Mouse (Mus musculus): ENCODE data around the gene Csde1. TPM values are rescaled to one million over a fixed set of nuclear protein-coding genes. Genes with fewer than 3 reads are reported as not detected.

Csde1 gene
- polyA plus RNA-seq, 1 experiment, result 546 TPM

- no peak overlapping the region for H3K4me3 ChIP-seq (ENCODE audit: insufficient read depth, low read depth, low read length)
- no peaks in the 10 kb centered on the region for H3K4me1 ChIP-seq (ENCODE audit: control insufficient read depth, insufficient read depth, insufficient read length, low read length)
- no peak overlapping the region for H3K27ac ChIP-seq (replicated peaks; ENCODE audit: low read depth, low read length)
Observed at GRCm38 (mm10) chr3:103081861-103082453, 61.7 kb downstream of the Csde1 start.

DNA sequence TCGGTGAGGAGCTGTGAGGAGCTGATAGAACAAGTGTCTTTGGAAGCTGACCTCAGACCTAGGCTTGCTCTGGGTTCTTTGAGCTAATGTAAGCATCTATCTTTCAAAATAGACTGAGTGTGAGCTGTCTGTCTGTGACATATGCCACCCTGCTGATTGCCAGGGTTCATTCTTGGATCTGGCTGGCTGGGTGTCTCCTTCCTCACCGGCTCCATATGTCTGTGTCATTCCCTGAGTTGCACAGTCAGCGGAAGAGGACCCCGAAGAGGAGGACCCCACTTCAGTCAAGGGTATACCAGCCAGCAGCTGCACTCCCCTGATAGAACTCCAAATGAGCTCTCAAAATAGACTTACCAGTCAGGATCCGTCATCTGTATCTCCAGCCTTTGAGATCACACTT, 62.5 kb downstream of the Csde1 start:
- Histone ChIP-seq H3K4me1 (ENCODE audit: control insufficient read depth, insufficient read depth, insufficient read length, low read length) (no peaks in the 10 kb centered on the region), H3K27ac (replicated peaks; ENCODE audit: low read depth, low read length) (no peak overlapping the region), H3K4me3 (ENCODE audit: insufficient read depth, low read depth, low read length) (no peak overlapping the region)

GRCm38 (mm10) chr3:103085986-103086385, 65.8 kb downstream of the Csde1 start:
- H3K4me3 ChIP-seq (ENCODE audit: insufficient read depth, low read depth, low read length), result no peak overlapping the region
- H3K4me1 ChIP-seq (ENCODE audit: control insufficient read depth, insufficient read depth, insufficient read length, low read length), result no peaks in the 10 kb centered on the region
- H3K27ac ChIP-seq (replicated peaks; ENCODE audit: low read depth, low read length), result no peak overlapping the region

- Histone ChIP-seq H3K4me3 (ENCODE audit: insufficient read depth, low read depth, low read length) (no peak overlapping the region), H3K4me1 (ENCODE audit: control insufficient read depth, insufficient read depth, insufficient read length, low read length) (no peaks in the 10 kb centered on the region), H3K27ac (replicated peaks; ENCODE audit: low read depth, low read length) (no peak overlapping the region)
Observed at GRCm38 (mm10) chr3:103091753-103092152, 71.5 kb downstream of the Csde1 start.

DNA sequence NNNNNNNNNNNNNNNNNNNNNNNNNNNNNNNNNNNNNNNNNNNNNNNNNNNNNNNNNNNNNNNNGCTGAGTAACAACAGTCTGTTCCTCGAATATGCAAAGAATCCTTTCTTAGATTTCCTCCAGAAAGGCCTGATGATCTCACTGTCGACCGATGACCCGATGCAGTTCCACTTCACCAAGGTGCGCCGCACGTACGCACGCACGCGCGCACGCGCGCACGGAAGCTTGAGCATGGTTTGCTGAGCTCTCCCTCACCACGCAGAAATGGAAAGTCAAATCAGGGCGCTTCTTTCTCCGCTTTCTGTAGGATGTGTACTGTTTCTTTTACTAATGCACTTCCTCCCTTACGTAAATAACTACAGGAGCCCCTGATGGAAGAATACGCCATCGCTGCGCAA, 78.4 kb downstream of the Csde1 start:
- H3K4me3 ChIP-seq (ENCODE audit: insufficient read depth, low read depth, low read length), result no peak overlapping the region

DNA sequence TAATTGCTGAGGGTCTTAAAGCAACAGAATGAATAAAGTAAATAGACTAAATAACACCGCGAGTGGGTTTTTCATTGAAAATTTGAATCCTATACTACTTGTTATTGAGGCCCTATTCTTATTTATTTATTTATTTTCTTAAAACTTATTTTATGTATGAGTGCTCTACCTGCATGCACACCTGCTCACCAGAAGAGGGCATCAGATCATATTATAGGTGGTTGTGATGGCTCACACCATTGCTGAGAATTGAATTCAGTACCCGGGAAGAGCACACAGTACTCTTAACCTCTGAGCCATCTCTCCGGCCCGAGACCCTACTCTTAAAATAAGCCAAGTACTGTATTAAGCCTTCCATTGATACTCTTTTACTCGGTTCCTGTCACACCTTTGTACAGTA, 79.4 kb downstream of the Csde1 start:
- H3K4me1 ChIP-seq (ENCODE audit: control insufficient read depth, insufficient read depth, insufficient read length, low read length), result 0 out of 2 replicates have a peak, but pooled peaks cover 2% of the 10 kb centered on the region
- H3K4me3 ChIP-seq (ENCODE audit: insufficient read depth, low read depth, low read length), result no peak overlapping the region
- no peak overlapping the region for H3K27ac ChIP-seq (replicated peaks; ENCODE audit: low read depth, low read length)

More for the DNA sequence above, 78.4 kb downstream of the Csde1 start:
- Histone ChIP-seq H3K4me1 (ENCODE audit: control insufficient read depth, insufficient read depth, insufficient read length, low read length) (0 out of 2 replicates have a peak, but pooled peaks cover 2% of the 10 kb centered on the region), H3K27ac (replicated peaks; ENCODE audit: low read depth, low read length) (no peak overlapping the region)

DNA sequence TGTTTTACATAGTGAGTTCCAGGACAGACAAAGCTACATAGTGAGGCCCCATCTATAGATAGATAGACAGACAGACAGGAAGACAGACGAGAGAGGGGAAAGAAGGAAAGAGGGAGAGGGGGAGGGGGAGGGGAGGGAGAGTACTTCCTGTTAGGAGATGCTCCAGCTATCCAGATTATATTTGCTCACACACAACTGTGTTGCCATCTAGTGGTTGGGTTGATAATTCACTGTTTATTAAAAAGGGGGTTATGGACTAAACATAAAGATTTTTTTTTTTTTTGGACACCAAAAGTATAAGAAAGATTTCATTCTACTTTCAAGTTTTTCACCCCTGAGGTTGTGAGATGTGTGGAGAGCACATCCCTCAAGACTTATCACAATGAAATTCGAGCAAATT, 80.5 kb downstream of the Csde1 start:
- Histone ChIP-seq H3K4me3 (ENCODE audit: insufficient read depth, low read depth, low read length) (no peak overlapping the region), H3K4me1 (ENCODE audit: control insufficient read depth, insufficient read depth, insufficient read length, low read length) (0 out of 2 replicates have a peak, but pooled peaks cover 2% of the 10 kb centered on the region), H3K27ac (replicated peaks; ENCODE audit: low read depth, low read length) (no peak overlapping the region)

- Histone ChIP-seq H3K27ac (replicated peaks; ENCODE audit: low read depth, low read length) (no peak overlapping the region), H3K4me1 (ENCODE audit: control insufficient read depth, insufficient read depth, insufficient read length, low read length) (0 out of 2 replicates have a peak, but pooled peaks cover 2% of the 10 kb centered on the region), H3K4me3 (ENCODE audit: insufficient read depth, low read depth, low read length) (no peak overlapping the region)
Observed at GRCm38 (mm10) chr3:103101194-103101593, 81.0 kb downstream of the Csde1 start.

- H3K4me3 ChIP-seq (ENCODE audit: insufficient read depth, low read depth, low read length), result peak overlapping the region; percentile 64
- H3K27ac ChIP-seq (replicated peaks; ENCODE audit: low read depth, low read length), result no peak overlapping the region
- H3K4me1 ChIP-seq (ENCODE audit: control insufficient read depth, insufficient read depth, insufficient read length, low read length), result 0 out of 2 replicates have a peak, but pooled peaks cover 2% of the 10 kb centered on the region
Observed at GRCm38 (mm10) chr3:103101909-103102308, 81.7 kb downstream of the Csde1 start.

DNA sequence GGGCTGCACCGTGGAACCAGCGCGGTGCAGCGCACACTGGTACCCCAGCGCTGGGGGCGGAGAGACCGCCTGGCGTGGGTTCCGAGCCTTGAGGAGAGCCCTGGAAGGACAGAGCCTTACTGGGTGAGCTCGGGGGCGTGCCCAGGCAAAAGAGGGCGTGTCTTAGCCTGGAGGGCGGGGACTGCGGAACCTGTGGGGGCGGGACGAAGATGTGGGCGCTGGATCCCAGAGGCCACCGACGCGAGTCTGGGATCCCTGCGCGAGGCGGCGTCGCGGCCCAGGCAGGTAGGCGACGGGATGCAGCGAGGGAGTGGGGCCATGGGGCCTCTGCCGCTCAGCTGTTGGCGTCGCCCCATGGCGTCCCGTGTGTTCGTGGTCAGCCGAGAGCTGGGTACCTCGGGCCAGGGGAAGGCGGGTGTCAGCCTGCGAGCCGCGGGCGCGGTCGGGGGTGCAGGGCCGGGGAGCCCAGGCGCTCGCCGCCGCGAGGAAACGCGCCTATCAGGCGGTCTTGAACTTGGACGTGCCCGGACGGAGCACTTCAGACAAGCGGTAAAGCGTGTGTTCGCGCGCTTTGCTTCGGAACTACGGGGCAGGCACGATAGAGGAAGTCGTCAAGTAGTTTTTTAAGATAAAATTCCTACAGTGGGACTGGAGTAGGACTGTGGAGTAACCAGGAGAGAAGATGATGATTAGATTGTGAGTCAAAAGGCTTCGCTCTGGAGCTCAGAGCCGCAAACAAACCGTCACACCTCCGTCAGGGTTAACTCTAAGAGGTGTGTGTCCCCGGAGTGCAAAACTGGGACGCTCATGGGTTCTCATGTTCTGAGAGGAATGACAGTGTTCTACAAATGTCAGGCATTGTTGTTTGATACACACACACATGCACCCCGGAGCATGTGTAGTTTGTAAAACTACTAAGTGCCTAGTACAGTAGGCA, 82.5 kb downstream of the Csde1 start, which contains the start of gene Dennd2c:
Gene Dennd2c (plus strand): TSS at position 151 of the 937 bp plus-strand sequence.
- Histone ChIP-seq H3K27ac (replicated peaks; ENCODE audit: low read depth, low read length) (peak within 1 kb of the TSS; percentile 4; the same call in 1 of the 2 replicates), H3K4me1 (ENCODE audit: control insufficient read depth, insufficient read depth, insufficient read length, low read length) (0 out of 2 replicates have a peak, but pooled peaks cover 2% of the 10 kb centered on the region), H3K4me3 (ENCODE audit: insufficient read depth, low read depth, low read length) (peak within 1 kb of the TSS; percentile 64)

Other genes starting within 250 kb of the Csde1 start
- not detected in 2 replicates for gene Tshb, start 237.7 kb upstream of the Csde1 start, polyA plus RNA-seq (2012; ENCODE audit: insufficient read depth, insufficient read length, missing spikeins)
- not detected in 2 replicates for gene Sycp1, start 84.3 kb upstream of the Csde1 start, polyA plus RNA-seq (2012; ENCODE audit: insufficient read depth, insufficient read length, missing spikeins)
- not detected in 2 replicates for gene Nr1h5, start 56.3 kb upstream of the Csde1 start, polyA plus RNA-seq (2012; ENCODE audit: insufficient read depth, insufficient read length, missing spikeins)
- gene Sike1, start 24.7 kb upstream of the Csde1 start, polyA plus RNA-seq (2012; ENCODE audit: insufficient read depth, insufficient read length, missing spikeins), result 24.6 and 33.1 TPM in 2 replicates
- gene Nras, start 37.9 kb downstream of the Csde1 start, polyA plus RNA-seq (2012; ENCODE audit: insufficient read depth, insufficient read length, missing spikeins), result 16.4 and 19.9 TPM in 2 replicates
- gene Ampd1, start 53.6 kb downstream of the Csde1 start, polyA plus RNA-seq (2012; ENCODE audit: insufficient read depth, insufficient read length, missing spikeins), result 6.9 and 14.6 TPM in 2 replicates
- 0.44 and 0.75 TPM in 2 replicates for gene Dennd2c, start 82.2 kb downstream of the Csde1 start, polyA plus RNA-seq (2012; ENCODE audit: insufficient read depth, insufficient read length, missing spikeins)
- gene Bcas2, start 151.2 kb downstream of the Csde1 start, polyA plus RNA-seq (2012; ENCODE audit: insufficient read depth, insufficient read length, missing spikeins), result 31.7 and 50.8 TPM in 2 replicates

Data from brown adipose tissue, adult 24 weeks (tissue).